Mouse (Mus musculus) retina, adult 2 months (tissue): ENCODE data around the gene Tmem131.

Experiments
- DNase-seq: peaks from one replicate; pipeline ENCODE4 v3.0.0-alpha.2; 2012; ENCODE audit warnings: low read depth, low spot score

Gene Tmem131

DNA sequence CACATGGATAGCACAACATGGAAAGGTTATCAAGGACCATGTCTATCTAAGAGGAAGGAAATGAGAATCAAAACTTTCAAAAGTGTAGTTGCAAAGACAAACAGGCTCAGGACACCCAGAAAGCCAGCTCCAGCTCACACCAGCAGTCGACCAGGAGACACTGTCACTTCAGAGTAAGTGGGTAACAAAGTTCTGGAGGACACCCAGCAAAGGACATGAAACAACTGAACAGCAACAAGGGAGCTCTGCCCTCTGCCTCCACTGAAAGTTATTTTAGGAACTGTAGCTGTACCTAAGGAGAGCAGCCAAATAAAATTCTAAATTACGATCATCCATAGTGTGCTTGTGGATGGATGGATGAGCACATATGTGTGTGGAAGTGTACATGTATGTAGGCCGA lies 56.3 kb downstream of the Tmem131 start:
- DNase-seq = no peak

DNA sequence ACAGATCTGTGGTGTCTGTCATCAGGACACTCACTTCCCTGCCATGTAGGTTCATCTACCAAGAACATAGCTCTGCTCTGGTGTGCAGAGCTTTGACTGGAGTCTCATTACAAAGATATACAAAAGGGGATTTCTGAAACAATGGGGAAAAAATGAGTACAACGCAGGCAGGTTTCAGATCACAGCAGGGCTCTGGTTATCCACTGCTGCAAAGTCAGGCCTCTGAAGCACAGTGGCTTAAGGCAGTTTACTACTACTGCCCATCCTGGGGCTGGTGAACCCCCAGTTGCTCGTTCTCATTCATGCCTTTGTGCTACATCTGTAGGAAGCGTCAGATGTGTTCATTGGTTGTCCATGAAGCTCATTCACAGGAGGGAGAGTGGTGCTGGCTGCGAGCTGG lies 57.0 kb downstream of the Tmem131 start:
- no peak for DNase-seq

DNA sequence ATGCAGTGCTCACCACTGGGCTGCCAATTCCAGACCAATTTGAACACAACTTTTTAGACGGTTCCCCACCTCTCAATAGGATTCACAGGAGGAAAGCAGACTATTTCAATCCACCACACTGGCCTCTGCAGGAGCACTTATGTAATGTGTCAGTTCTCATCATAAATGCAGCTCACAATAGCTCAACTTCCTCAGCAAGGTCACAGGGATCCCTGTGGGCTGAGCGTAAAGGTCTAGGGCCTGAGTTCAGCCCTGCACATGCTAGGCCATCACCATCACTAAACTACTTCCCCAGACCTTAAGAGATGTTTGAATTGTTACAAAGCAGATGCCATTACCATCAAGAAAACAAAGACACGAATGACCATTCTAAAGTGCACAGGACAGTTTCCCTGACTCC lies 58.9 kb downstream of the Tmem131 start:
- DNase-seq = no peak

DNA sequence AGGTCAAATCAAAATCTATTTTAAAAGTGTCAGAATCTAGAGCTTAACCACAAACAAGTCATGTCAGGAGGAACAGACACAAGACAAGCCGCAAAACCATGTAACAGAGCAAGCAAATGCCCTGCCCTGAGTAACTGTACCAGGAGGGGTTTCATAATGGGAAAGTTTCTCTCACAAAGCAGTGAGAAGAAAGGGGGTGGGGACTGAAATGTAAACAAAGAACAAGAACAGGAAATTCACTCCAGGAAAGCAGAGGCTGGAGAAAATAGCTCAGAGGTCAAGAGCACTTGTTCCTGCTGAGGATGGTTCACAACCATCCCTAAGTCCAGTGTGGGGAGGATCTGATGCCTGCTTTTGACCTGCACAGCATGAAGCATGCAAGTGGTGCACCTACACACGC lies 59.7 kb downstream of the Tmem131 start:
- no peak for DNase-seq

DNA sequence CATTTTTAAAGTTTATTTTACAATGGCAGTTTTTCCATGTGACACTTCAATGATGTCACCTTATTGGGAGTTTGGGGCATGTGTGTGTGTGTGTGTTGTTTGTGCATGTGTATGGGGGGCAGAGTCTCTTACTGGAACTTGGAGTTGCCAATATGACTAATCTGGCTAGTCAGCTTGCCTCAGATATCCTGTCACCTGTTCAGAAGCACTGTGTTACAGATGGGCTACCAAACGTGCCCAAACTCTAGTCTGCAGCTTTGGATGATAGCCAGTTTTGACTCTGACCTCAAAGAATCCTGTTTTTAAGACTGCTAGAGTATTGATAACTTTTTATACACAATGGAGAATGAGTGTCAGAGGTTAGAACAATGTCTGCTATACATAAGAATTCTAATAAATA lies 64.3 kb downstream of the Tmem131 start:
- DNase-seq = no peak

DNA sequence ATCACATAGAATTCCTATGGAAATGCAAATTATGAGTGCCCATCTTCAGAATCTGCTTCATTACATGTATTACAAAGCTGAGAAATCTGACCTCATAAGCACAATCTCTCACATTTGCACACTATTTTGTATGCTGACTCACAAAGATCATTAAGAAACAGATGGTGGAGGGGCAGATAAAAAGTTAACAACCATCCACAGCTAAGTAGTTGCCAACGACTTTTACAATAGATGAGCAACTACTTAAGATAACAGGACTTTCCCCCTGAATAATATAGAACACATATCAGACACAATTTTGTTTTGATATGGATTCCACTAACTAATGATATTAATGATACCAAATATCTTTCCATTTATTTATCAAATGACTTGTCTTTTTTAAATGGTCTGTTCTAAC lies 66.3 kb downstream of the Tmem131 start:
- DNase-seq = no peak

DNA sequence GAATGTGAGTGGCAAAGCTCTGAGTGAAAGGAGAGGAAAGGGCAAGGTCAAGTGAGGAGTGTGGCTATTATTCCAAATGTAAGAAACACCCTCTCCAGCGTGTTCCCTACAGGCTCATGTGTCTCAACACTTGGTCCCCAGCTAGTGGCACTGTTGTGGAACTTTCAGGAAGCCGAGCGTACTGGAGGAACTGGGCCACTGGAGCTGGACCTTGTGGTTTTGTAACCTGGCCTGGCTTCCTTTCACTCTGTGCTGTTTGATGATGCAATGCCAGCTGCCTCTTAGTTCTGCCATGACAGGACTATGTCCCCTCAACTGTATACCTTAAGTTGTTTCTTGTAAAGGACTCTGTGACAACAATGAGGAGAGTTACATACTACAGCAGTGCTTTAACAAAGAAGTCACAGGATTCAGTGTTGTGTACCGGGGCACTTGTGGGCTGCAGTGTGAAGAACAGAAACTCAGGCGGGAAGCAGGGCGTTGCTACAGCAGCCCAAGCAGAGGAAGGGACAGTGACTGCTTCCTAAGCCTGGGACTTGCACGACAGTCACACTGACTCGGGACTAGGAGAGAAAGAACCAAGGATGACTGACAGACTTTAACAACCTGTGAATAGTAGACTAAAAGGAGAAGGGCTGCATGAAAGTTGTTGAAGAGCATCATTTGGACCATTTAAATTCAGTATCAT lies 68.4 kb downstream of the Tmem131 start:
- no peak for DNase-seq

DNA sequence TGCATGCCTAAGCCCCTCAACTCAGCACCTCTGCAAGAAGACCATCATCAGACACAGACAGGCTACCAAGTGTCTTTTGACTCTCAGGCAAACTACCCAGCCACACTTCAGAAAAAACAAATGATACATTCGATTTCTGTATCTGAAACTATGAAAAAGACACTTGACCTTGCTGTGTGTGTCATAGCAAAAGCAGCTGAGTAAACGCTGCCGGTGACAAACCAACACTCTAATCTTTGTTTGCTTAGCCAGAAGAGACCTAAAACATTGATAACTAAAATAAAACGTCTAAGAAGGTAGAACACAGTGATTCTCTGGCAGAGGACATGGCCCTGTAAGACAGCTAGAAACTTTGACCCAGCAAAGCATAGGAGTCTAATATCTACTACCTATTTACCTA lies 72.2 kb downstream of the Tmem131 start:
- no peak for DNase-seq

DNA sequence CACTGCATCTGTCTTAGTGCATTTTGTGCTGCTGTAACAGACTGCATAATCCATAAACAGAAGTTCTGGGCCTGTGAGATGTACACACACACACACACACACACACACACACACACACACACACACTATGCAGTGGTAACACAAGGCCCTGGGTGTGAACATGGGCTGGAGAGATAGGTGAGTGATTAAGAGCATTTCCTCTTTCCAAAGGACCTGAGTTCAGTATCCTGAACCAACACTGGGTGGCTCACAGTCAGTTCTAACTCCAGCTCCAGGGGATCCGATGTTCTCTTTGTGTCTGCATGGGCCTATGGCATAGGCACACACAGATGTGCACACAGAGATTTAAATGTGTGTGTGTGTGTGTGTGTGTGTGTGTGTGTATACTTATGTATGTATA lies 72.9 kb downstream of the Tmem131 start:
- no peak for DNase-seq

DNA sequence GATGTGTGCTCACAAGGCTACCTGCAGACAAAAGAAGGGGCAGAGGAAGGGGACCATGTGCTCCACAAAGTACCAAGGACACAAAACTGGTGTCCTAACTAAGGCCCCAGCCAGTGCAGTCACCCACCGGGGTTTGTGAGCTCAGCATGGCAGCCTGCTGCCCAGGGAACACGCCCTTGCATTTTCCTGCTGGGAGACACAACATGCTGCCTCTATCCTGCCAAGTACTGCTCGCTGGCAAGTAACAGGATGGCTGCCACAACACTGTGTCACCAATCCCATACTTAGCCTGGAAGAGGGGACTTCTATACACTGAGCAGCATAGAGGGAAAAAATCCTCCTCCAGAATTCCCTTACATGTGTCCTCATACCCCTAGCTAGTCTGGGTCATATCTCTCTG lies 78.7 kb downstream of the Tmem131 start:
- DNase-seq = no peak

DNA sequence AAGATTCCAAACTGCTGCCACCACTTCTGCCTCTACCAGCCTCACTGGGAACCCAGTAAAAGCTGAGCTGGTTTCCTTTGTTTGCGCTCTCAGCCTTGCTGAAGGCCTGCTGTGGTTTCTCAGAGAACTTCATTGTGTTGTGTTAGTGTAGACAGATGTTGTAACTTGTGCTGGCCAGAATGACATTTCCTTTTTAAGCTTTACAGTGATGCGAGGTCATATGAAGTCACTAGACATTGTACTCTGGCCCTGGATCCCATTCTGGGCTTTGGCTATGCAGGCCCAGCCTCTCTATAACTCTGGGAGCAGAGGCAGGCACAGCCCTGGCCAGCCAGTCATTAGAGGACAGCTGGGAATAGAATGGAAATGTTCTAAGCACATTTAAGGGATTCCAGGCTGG lies 81.7 kb downstream of the Tmem131 start:
- DNase-seq = no peak

DNA sequence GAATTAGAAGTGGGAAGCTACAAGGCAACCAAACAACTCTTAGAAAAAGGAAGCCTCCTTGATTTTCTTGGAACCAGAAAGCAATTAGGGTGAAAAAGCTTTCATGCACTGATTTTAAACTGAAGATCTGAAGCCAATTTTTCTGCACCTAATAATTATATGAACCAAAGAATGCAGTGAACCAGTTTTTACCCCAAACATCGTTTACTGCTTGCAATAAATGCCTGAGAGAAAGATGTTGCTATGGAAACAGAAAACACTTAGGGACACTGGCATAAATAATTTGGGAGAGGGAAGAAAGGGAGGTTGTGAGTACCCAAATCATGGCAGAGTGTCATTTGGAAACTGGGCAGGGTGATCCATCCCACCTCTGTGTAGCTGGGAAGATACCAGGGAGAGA lies 82.6 kb downstream of the Tmem131 start:
- no peak for DNase-seq

DNA sequence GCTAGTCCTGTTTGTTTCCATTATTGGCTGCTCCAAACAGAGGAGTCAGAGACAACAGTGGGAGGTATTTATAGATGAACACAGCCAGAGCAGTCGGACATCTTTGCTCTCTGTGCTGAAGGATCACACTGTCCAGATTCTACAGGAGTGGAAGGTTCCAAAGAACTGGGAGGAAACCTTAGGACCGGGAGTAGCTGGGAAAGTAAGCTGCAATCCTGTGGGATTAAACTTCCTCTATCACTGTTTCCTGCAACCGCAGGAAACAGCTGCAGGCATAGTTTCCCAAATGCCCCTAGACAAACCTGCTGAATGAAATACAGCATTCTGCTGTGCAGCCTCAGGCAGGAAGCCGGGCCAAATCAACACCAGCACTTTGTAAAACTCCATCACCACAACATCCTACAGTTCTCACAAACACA lies 83.0 kb downstream of the Tmem131 start:
- no peak for DNase-seq

DNA sequence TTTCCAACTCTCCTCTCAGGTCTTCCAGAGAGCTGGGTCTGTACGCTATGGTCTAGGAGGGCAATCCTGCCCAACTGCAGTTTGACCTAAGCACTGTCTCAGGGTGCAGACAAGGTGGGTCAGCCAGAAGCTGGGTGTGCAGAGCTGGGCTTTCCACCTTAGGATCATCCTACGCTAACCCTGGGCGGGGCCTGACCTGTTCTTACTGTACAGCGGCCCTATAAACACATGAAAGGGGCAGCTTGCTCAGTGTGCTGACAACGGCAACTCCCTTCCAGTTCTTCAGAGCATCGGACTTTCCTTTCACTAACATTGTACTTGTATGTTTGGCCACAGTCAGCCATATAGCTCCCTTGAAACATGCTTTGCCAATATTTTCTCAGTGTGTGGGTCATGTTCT lies 86.4 kb downstream of the Tmem131 start:
- no peak for DNase-seq

DNA sequence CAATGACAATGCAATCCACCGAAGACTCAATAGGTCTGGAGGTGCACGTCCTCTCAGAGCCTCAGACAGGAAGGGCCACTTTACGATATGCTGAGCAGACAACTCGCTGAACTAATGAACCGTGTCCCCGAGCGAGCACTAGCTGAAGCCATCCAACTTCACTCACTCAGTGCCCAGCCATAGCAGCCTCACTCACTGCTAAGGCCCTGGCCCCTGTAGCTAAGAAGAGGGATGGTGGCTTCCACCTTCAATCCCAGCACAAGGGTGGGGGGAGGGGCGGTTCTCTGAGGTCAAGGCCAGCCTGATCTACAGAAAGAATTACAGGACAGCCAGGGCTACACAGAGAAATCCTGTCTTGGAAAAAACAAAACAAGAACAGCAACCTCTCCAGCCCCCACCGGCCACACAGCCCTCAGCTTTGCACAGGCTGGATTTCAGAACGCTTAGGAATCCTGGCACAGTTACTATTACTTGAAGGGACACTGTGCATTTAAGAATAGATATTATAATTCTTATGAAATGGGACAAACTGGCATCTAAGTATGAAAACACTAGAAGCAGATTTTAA lies 89.2 kb downstream of the Tmem131 start:
- no peak for DNase-seq

DNA sequence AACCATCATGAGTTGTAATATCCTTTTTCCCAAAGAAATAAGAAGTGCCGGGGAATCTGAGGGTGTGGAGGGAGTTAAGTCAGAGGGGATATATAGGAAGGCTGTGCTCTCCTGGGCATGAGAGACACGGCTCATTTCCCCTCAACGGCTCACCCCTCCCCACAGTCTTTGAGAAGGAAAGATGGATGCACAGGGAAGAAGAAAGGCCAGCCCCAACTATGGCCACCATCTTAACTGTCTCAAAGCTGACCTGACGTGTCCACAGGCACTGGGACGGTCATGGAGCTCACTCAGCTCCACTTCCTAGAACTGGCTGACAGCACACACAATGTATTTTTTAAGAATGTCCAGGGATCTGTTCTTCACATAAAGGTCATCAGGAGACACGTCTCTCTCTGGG lies 91.4 kb downstream of the Tmem131 start:
- DNase-seq = no peak

DNA sequence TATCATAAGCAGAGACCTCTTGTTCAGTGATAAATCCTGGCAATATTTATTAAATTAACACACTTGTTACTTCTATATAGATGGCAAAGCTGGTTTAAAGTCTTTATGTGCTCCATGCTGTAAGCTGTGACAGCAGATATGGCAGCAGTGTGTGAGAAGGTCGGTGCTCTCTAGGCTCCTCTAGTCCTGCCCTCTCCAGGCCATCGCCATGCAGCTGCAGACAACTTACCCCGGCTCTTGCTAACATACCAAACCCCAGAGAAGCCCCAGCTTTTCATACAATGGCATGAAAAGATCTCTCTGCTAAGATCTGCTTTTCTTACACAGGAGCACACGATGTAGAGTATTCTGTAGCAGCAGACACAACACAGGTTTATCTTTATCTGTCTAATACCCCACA lies 92.1 kb downstream of the Tmem131 start:
- DNase-seq = no peak

DNA sequence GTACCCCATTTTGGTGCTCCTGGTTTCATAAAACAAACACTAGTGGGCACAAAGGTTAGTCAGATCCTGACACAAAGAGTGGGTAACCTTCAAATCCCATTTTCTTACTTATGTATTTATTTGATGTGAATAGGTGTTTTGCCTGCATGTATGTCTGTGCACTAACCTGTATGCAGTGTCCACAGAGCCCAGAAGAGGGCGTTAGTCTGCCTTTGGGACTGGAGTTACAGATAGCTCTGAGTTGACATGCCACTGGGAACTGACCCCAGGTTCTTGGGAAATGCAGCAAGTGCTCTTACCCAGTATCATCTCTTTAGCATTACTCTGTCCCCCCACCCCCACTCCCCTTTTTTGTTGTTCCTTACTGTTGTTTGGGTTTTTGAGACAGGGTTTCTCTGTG lies 95.4 kb downstream of the Tmem131 start:
- DNase-seq = no peak

DNA sequence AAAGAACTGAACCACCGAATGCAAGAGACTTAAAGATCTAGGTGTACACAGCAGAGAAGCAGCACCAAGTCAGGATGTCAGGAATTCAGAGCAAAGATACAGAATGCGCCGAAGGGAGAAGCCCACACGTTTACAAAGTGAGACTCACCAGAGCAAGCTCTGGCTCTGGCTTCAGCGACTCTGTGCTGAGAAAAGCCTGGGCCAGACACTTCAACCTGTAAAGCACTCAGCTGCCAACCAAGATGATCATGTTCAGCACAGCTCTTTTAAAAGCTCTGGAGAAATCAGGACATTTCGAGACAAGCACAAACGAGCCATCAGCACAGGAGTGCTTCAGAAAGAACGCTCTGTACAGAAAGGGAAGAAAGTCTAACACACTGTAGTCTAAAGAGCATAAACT lies 96.2 kb downstream of the Tmem131 start:
- no peak for DNase-seq

DNA sequence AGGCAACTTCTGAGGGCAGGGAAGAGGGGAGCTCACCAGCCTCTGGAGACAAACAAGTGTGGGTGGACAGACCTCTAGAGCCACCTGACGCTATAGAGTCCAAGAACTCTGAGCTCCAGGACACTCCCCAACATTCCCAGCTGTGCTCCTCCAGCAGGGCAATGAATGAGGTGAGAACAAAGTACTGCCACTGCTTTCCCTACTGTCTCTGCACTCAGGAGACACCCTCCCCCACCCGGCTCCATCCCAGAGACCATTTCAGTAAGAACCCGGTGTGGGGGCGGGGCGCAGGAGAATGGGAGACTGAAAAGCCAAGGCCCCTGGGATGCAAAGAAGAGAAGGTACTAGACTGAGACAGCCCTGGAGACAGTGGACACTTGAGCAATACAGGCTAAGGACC lies 98.4 kb downstream of the Tmem131 start:
- DNase-seq = no peak

DNA sequence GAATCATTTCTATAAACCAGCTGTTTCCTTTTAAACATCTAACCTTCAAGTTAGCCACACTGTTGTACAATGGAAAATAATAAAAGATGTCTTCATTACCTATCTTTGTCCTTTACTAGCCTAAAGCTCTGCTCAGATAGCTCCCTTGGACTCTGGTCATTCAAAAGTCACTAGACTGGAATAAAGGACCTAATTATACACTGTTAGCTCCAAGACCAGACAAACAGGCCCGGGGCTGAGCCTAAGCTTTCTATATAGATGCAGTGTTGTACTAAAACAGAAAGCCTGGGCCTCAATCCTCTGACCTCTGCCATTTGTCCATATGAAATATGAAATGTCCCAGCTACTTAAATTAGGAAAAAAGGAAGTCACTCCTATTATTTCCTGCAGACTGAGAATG lies 101.7 kb downstream of the Tmem131 start:
- DNase-seq = no peak

DNA sequence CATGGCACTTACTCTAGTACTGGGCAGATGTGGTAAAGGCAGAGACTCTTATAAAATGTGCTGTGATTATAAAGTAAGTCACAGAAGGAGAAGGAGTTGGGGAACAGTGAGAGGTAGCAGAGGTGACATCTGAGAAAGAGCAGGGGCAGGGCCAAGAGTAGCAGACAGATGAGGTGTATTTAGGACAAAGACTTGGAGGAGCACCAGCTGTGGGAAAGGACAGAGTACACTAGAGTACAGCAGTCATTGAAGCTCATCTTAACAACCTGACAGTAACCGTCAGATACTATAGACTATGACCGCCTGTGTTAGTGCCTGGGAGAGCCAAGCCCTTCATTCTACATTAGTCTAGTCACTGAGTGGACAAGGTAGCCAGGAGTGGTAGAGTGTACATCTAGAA lies 102.5 kb downstream of the Tmem131 start:
- no peak for DNase-seq

DNA sequence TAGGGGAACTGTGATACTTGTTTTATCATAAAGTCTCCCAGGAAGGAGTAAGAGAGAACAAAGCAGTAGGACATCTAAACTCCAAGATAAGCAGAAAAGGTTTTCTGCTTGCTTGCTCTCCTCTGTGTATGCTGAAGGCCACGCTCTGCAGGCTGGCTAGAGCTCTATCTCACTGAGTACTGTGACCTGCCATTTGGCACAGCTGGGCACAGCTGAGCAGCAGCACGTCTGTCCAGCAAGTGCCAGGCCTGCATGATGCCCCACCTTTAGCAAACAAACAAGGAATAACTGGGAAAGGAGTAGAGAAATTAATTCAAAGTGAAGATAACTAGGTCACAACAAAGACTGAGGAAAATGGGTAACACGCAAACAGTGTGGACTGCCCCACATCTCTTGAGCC lies 103.6 kb downstream of the Tmem131 start:
- no peak for DNase-seq
